Mouse (Mus musculus) right cerebral cortex, postnatal 14 days (tissue): ENCODE results near the gene Tspan6.

Experiments used
- DNase-seq: peaks from one replicate; pipeline ENCODE4 v3.0.0; 2022

The Tspan6 gene

DNA sequence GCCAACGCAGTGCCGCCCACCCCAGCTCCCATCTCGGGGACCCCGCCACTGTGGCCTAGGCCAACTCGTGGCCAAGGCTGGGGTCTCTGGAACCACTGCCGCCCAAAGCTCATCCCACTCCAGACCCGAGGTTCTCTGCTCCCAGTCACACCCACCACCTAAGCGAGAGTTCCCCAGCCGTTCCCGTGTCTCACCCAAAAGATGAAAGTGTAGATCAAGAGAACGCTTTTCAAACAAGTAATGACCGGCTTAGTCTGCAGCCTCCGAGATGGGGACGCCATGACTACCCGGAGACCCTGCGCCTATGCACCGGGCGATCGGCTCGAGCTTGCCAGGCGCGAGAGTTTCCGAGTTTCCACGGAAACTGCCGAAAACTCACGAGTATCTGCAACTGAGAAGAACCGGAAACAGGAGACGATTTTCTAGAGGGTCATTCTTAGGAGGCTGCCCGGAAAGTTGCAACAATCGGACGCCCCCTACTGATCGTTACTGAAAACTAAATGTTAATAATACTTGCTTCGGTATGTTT is at the start of gene Tspan6:
TSS of gene Tspan6 (minus strand) at position 416 of the 529 bp plus-strand sequence.
- DNase-seq = peak; percentile 82

DNA sequence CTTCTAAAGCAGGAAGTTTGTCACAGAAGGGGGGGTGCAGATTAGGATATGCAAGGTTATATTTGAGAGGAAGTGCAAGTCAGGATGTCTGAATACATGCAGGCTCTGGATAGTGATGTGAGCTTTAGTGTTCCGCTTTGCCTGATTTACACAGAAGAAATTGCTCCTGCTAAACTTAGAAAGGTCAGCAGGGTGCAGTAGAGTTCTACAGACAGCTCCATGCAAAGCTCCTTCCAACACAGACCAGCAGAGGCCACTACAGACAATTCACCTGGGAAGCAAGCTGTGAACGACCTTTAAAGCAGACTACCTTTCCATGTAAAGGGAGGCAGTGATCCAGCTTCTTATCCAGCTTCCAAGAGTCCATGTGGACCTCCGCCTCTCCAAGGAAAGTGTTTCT is 49.2 kb upstream of the Tspan6 start:
- peak; percentile 19 for DNase-seq

DNA sequence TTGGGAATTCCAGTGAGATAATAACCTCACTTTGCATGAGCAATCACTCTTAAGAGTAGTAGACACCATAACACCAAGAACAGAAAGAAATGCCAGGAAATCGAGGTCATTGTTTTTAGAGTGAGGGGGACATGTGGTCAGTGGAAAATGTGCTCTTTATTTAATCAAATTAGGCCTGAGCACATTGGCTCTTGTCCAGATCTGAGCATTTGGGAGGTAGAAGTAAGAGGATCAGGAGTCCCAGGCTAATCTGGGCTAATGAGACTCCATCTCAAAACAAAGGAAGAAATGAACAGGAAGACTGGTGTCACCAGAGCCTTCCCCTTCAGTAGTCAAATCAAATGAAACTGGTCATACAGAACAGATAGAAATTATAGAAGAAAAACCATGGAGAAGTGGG is 41.3 kb upstream of the Tspan6 start:
- DNase-seq = no peak

DNA sequence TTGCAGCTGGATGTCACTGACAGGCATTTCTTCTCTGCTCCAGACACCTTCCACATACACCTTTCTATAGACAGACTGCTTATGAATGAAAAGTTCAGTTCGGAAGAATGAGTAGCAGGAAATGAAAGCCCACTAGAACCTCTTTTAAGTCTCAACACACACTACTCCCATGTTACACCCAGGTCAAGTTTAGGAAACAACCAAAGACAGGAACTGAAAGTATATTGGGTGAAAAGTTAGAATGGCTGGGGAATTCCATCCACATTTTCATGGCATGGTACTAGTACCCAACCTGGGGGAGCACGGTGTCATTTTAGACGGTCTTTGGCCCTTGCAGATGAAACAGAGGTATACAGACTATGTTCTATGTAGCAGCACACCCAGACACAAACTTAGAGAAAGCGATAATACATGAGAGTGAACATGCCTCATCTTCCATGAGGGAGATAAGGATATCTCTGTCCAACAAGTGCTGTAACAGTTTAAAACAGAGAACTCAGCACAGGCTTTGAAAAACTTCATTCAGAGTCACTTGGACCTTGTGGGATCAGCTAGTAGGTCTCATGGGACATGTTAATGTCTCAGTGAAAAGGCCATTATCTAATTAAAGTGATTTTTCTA is 38.5 kb upstream of the Tspan6 start:
- no peak for DNase-seq

DNA sequence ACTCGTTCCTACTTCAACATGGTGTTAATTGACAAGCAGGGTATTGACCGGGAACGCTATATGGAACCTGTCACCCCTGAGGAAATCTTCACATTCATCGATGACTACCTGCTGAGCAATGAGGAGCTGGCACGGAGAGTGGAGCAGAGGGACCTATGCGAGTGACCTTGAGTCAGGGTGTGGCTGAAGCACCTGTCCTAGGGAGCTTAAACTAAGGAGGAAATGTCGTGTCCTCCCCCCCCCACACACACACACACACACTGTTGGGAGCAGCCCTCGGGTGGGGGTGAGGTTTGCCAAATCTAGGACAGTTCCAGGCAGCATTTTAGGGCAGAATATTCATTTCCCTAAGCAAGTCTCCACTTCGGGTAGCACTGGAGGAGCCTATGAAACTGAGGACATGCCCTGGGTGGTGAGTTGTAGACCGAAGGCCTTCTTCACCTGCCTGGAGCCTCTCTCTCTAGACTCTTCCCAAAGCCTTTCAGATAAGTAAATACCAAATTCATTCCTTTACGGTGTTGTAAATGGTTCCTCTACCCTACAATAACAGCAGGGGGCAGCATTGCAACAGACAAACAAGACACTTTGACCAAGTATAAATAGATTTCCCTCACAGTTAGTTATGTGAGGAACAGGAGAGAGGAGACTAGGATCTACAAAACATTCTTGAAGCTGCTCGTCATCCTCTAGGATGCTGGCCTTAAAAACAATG is 33.2 kb upstream of the Tspan6 start:
- no peak for DNase-seq

DNA sequence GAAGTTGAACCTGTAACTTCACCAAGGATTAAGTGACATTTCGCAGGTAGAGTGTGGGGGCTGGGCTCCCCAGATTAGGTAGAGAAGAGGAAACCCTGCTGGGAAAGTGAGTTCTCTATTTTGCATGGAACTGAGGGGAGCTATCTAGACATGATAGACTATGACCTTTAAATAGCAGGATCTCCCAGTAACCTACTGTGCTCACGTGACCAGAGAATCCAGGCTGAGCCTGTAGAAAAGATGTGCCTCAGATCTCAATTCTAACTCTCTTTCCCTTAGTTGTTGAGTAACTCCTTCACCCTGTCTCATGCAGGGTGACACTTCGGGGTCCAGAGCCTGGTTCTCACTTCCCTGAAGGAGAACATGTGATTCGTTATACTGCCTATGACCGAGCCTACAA is 28.5 kb upstream of the Tspan6 start:
- DNase-seq = no peak

DNA sequence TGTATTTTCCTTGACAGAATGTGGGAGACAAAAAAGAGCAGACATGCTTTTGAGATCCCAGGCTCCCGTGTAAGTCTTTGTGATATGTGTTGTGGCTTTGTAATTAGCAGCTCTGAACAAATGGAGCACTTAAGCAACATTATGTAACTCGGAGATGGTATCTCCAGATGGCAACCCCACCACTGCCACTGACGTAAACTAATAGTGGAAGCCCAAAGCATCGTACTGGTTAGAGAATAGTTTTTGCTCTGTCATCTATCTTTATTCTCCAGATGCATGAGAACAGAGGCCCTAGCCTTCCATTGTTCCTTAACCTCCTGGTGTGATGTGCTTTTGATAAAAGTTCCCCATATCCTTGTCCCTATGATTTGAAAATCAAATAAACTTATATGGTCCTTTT is 23.0 kb upstream of the Tspan6 start:
- DNase-seq = no peak

DNA sequence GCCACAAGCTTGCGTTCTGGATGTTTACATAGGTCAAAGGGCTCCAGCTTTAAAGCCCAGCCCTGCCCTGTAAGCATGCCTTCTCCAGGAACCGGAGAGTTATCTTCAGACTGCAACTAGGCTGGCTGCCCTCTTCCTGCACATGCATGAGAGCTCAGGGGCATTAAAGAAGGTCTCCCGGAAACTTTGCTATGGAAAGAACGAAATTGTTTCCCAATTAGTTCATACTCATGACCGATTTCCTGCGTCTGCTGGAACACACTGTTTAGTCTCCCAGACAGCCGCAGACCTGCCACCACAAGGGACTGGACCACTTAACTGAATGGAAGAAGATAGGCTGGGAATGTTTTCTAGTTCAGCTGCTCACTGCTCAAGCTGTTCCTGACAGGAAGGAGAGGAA is 16.0 kb upstream of the Tspan6 start:
- no peak for DNase-seq

DNA sequence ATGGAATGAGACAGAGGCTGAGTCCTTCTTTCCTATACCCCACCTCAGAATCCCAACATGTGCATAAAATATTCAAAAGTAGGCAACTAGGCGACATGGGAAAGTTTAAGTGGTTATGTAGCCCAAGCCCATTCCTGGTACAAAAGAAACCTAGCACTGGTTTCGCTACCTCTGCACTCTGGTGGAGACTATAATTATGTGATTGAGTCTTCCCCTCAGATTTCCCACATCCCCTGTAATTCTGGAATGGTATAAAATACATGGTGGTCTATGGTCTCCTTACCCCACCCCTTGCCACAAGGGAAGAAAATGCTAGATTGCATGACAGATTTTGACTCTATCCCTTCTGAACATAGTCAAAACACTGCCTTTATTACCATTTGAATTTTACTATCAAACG is 14.8 kb upstream of the Tspan6 start:
- DNase-seq = no peak

DNA sequence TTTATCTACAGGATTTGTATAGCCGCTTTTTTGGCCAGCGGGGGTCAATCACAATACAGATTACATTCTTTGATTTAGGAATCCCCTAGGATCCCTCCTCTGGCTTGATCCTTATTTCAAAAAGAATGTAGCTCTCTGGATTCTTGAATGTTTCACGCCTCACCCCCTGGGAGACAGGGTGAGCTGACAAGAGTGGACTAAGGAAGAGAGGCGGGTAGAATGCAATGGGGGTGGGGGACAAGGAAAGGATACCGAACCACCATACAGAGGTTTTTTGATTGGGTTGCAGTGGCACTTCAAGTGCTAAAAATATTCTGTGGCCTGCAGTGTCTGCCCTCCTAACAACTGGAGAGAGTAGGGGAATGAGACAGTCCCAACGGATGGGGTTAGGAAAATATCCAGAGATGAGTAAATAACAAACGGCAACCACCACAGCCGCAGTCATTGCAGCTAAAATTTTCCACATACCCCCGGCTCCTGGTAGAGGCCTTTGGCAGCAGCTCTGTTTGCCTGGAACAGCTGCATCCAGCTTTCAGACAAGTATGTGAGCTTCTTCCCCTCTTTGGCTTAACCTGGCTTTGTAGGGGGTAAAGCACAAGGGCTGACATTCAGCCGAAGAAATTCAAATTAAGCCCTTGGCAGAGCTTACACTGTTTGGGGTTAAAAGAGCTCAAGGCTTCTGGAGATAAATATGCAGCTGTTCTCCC is 13.3 kb upstream of the Tspan6 start:
- no peak for DNase-seq

DNA sequence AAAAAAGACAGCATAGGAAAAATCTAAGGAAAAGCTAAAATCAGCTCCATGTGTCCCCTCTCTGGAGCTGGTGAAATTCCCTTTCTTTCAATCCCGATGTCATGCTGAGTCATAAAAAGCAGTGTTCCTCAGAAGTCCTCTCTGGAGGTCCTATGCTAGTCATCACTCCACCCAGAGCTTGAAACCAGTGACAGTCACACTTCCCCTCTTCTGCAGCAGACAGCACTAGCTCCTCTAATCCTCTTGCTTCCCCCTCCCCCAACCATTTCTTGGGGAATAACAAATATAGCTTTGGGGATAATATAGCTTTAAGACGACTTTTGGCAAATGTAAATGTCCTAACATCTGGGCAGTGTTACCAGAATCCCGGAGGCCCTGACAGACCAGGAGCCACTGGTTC is 10.0 kb upstream of the Tspan6 start, which contains the start of gene Srpx2:
TSS of gene Srpx2 (plus strand) at position 166 of the 400 bp plus-strand sequence.
- no peak for DNase-seq

DNA sequence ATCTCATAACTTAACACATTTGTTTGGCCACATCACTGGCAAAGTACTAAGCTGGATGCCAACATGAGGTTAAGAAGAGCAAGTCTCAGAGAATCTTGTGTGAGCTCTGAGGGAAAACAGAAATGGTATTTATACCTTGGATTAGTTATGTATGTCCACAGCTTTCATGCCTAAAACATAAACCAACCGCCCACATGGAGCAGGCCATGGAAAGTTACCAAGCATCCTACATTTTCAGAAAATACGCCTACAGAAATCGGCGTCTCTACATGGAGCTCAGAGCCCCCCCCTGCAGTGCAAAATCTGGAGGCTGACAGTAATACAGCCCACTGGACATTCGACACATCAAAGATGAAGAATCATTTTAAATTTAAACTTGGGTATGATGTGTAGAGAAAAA is 10.1 kb downstream of the Tspan6 start:
- peak; percentile 13 for DNase-seq

DNA sequence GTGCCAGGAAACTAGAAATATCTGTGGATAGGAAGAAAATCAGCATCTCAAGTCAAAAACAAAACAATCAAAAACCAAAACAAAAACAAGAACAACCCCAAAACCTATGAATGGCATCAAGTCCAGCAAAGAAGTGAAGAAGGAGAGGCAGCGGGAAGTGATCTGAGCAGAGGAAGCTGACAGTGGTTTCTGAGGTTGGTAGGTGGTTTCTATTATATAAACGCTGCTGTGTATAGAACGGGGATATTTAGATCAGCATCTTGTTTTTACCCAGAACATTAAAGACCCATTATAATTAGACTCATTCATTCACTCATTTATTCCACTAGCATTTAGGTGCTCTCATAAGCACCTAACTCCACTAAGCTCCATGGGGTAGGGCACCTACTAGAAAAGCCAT is 10.9 kb downstream of the Tspan6 start:
- no peak for DNase-seq

DNA sequence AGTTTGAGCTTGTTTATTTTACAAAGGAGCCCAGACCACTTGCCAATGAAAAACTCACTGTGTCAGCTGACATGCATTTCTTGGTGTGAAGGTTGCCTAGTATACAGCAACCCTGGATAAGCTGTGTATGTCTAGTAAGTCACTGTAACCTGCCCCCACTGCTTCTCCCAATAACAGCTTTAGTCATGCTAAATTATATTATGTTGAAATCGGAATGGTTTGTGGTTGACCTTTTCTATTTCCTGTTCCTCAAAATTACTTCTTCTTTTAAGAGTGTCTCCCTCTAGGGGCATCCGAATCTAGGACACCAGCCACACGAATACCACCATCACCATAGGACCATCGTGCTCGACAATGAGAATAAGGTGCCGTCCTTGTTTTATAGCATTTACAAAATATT is 28.5 kb downstream of the Tspan6 start:
- DNase-seq = no peak

DNA sequence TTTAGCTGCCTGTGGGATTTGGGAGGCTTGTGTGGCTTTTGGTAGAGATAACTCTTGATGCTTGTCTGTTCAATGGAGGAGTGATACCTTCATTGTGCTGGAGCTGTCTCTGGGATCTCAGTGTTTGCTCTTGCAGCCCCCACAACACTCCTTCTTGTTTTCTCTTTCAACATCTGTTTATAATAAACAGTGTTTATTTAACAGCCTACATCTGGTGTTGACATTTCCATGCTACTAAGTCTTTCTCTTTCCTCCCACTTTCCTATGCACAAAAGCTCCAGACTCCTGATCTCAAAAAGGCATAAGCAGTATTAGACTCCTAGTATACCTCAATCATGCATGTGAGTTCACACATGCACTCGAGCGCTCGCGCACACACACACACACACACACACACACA is 44.6 kb downstream of the Tspan6 start:
- DNase-seq = no peak

DNA sequence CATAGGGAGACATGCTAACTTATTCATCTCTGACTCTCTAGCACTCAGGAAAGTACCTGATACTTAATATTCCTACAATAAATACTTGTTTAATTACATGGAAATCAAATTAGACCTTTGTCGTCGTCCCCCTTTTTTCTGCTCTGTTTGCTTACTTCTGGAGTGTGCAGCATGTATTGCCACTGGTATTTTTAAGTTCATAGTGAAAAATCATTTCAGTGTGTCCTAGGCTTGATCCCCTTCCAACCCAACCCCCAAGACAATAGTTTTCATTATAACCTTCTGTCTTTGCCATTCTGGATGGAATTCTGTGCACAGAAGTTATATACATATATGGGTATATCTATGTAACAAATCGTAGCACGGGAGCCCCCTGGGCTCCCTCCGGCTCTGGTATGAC is 47.5 kb downstream of the Tspan6 start, which contains the start of gene Tnmd:
TSS of gene Tnmd (plus strand) at position 301 of the 400 bp plus-strand sequence.
- no peak for DNase-seq
